Mouse (Mus musculus) hindlimb bud, embryonic 11.5 days (tissue): ENCODE measurements around the gene Lrr1.
"Not testable (repeated sequence)": the region's sequence is repeated elsewhere in the genome, so short reads cannot be mapped to it uniquely, and the experiment has no call there.

Source experiments
- DNase-seq: peaks from one replicate; pipeline ENCODE4 v3.0.0-alpha.2; 2012; ENCODE audit warnings: low read depth, low spot score; ENCODE audit errors: extremely low spot score

The Lrr1 gene

GRCm38 (mm10) chr12:69163586-69163985, 5.0 kb upstream of the Lrr1 start:
- not testable (repeated sequence) for DNase-seq

GRCm38 (mm10) chr12:69164904-69165303, 3.7 kb upstream of the Lrr1 start:
- no peak for DNase-seq

GRCm38 (mm10) chr12:69166861-69167581, 1.6 kb upstream of the Lrr1 start:
- not testable (repeated sequence) for DNase-seq

- DNase-seq, result no peak
Measured at GRCm38 (mm10) chr12:69167656-69168460, 756 bp upstream of the Lrr1 start.

- DNase-seq, result no peak
Measured at GRCm38 (mm10) chr12:69171307-69171706, 2.7 kb downstream of the Lrr1 start.

- no peak for DNase-seq
Measured at GRCm38 (mm10) chr12:69175975-69176374, 7.4 kb downstream of the Lrr1 start.

GRCm38 (mm10) chr12:69177526-69177925, 8.9 kb downstream of the Lrr1 start:
- DNase-seq, result no peak

- DNase-seq, result no peak
Measured at GRCm38 (mm10) chr12:69179371-69179770, 10.8 kb downstream of the Lrr1 start.

GRCm38 (mm10) chr12:69181800-69182199, 13.2 kb downstream of the Lrr1 start:
- no peak for DNase-seq

- DNase-seq, result peak; percentile 98
Measured at GRCm38 (mm10) chr12:69183583-69184308, 15.1 kb downstream of the Lrr1 start, which contains the start of the genes Rpl36al and Mgat2. Rpl36al (minus strand) TSS chr12:69184083. Mgat2 (plus strand) TSS chr12:69184157.

- DNase-seq, result no peak
Measured at GRCm38 (mm10) chr12:69184342-69185295, 16.0 kb downstream of the Lrr1 start.

- DNase-seq, result no peak
Measured at GRCm38 (mm10) chr12:69185371-69185770, 16.8 kb downstream of the Lrr1 start.

GRCm38 (mm10) chr12:69186811-69187471, 18.3 kb downstream of the Lrr1 start:
- no peak for DNase-seq

- DNase-seq, result no peak
Measured at GRCm38 (mm10) chr12:69190074-69190473, 21.5 kb downstream of the Lrr1 start.

GRCm38 (mm10) chr12:69190522-69190921, 21.9 kb downstream of the Lrr1 start:
- no peak for DNase-seq

- DNase-seq, result no peak
Measured at GRCm38 (mm10) chr12:69191396-69191795, 22.8 kb downstream of the Lrr1 start.

- DNase-seq, result no peak
Measured at GRCm38 (mm10) chr12:69192637-69193036, 24.0 kb downstream of the Lrr1 start.

GRCm38 (mm10) chr12:69196444-69197377, 28.1 kb downstream of the Lrr1 start, which contains the start of gene Gm49383:
Gm49383 (minus strand) TSS chr12:69197104.
- DNase-seq, result no peak
